Mouse (Mus musculus) brain, embryonic 14.5 days (tissue): Measurements from ENCODE around the gene Gm3336.

ENCODE experiments used
- CTCF ChIP-seq: fragments of 200-500 bp; IDR thresholded peaks from 2 replicates; pipeline ENCODE4 v1.5.1; 2012; ENCODE audit warnings: inconsistent platforms, mild to moderate bottlenecking, moderate library complexity, borderline replicate concordance; ENCODE audit not compliant: insufficient read depth, insufficient read length; ENCODE audit errors: extremely low read depth
- POLR2A ChIP-seq: fragments of 200-500 bp; IDR thresholded peaks from 2 replicates; pipeline ENCODE4 v1.6.1; 2012; ENCODE audit warnings: mild to moderate bottlenecking, inconsistent platforms, borderline replicate concordance; ENCODE audit not compliant: poor library complexity, insufficient read depth, insufficient read length, severe bottlenecking; ENCODE audit errors: extremely low read depth

- TF ChIP-seq POLR2A (no peak), CTCF (peak; percentile 2; the same call in 1 of the 2 replicates)
These were observed 45.8 kb upstream of the Gm3336 start for GRCm38 (mm10) chr8:70672325-70673078.
